Mouse (Mus musculus): ENCODE results near the gene Usp48. TPM values are rescaled to one million over a fixed set of nuclear protein-coding genes. Genes with fewer than 3 reads are reported as not detected.
A peak's percentile ranks its signal among the peaks of the same experiment; 100 is the strongest.

The Usp48 gene
- polyA plus RNA-seq, 1 experiment from 2014 or later = 34.6 TPM

GRCm38 (mm10) chr4:137663491-137663890 is 69.9 kb downstream of the Usp48 start:
- no peaks in the 10 kb centered on the region for H3K9me3 ChIP-seq
- no peak overlapping the region for H3K9ac ChIP-seq
- H3K4me3 ChIP-seq = no peak overlapping the region
- no peak overlapping the region for H3K27ac ChIP-seq (replicated peaks)
- WGBS = 73% methylated on average over 4 of the region's 4 CpGs
- H3K27me3 ChIP-seq (replicated peaks) = peaks cover 55% of the 10 kb centered on the region
- no peak for ATAC-seq (ENCODE audit: extremely low read depth, insufficient number of reproducible peaks, low FRiP score, low TSS enrichment)
- peaks cover 41% of the 10 kb centered on the region for H3K4me1 ChIP-seq
- no peak overlapping the region for H3K4me2 ChIP-seq
- peaks cover 3% of the 10 kb centered on the region; the same call in 1 of the 2 replicates for H3K36me3 ChIP-seq

GRCm38 (mm10) chr4:137664433-137664979 is 71.0 kb downstream of the Usp48 start, which contains the start of gene Rap1gap:
Rap1gap (plus strand) TSS chr4:137664726.
- peak within 1 kb of the TSS; percentile 59 for H3K4me3 ChIP-seq
- no peak within 1 kb of the TSS for H3K27ac ChIP-seq (replicated peaks)
- no peak for ATAC-seq (ENCODE audit: extremely low read depth, insufficient number of reproducible peaks, low FRiP score, low TSS enrichment)
- H3K9me3 ChIP-seq = no peaks in the 10 kb centered on the region
- H3K4me1 ChIP-seq = peaks cover 41% of the 10 kb centered on the region
- H3K4me2 ChIP-seq = peak within 1 kb of the TSS; percentile 86
- peaks cover 55% of the 10 kb centered on the region for H3K27me3 ChIP-seq (replicated peaks)
- peak within 1 kb of the TSS; percentile 79 for H3K9ac ChIP-seq
- 1% methylated on average over 33 of the region's 44 CpGs for WGBS
- no peaks in the 10 kb centered on the region for H3K36me3 ChIP-seq

DNA sequence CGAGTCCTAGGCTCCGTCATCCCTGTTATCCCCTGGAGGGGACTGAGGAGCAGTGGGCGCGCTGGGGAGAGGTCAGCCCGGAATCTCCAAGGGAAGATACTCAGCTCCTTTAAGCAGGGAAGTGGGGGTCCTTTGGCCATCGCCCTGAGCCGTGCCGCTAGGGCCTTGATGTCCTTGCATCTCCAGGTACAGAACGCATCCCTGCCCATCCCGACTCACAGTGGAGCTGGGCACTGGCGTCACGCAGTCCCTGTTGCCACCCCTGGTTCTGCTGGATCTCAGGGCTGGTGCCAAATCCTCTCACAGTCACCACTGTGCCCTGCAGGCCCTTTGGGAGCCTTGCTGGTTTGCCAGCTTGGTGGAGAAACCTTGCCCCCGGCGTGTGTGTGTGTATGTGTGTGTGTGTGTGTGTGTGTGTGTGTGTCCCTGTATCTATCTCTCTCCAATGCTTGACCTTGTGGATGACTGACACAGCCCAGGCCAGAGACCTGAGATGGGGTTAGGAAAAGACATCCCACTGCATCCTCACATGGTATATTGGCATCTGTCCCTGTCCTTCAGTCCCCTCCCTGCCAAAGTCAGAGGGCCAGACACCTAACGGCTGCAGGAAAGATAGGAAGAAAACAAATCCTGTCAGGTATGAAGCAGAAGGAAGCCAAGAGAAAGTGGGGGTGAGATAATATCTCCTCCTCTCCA is 71.6 kb downstream of the Usp48 start:
- H3K36me3 ChIP-seq = no peaks in the 10 kb centered on the region
- peak overlapping the region; percentile 59 for H3K4me3 ChIP-seq
- H3K27me3 ChIP-seq (replicated peaks) = peaks cover 55% of the 10 kb centered on the region
- peak overlapping the region; percentile 79 for H3K9ac ChIP-seq
- H3K4me1 ChIP-seq = peaks cover 41% of the 10 kb centered on the region
- no peak overlapping the region for H3K27ac ChIP-seq (replicated peaks)
- 14% methylated on average over 13 of the region's 15 CpGs for WGBS
- no peak for ATAC-seq (ENCODE audit: extremely low read depth, insufficient number of reproducible peaks, low FRiP score, low TSS enrichment)
- no peaks in the 10 kb centered on the region for H3K9me3 ChIP-seq
- peak overlapping the region; percentile 86 for H3K4me2 ChIP-seq

- Histone ChIP-seq H3K9me3 (no peaks in the 10 kb centered on the region), H3K9ac (no peak overlapping the region), H3K27me3 (replicated peaks) (peaks cover 55% of the 10 kb centered on the region), H3K4me2 (no peak overlapping the region), H3K27ac (replicated peaks) (no peak overlapping the region), H3K4me3 (no peak overlapping the region), H3K4me1 (peaks cover 34% of the 10 kb centered on the region), H3K36me3 (no peaks in the 10 kb centered on the region)
- ATAC-seq (ENCODE audit: extremely low read depth, insufficient number of reproducible peaks, low FRiP score, low TSS enrichment) = no peak
- 78% methylated on average over 5 of the region's 5 CpGs for WGBS
These were observed 72.2 kb downstream of the Usp48 start for GRCm38 (mm10) chr4:137665791-137666190.

GRCm38 (mm10) chr4:137666283-137666957 is 72.9 kb downstream of the Usp48 start:
- WGBS = 51% methylated on average over 5 of the region's 5 CpGs

DNA sequence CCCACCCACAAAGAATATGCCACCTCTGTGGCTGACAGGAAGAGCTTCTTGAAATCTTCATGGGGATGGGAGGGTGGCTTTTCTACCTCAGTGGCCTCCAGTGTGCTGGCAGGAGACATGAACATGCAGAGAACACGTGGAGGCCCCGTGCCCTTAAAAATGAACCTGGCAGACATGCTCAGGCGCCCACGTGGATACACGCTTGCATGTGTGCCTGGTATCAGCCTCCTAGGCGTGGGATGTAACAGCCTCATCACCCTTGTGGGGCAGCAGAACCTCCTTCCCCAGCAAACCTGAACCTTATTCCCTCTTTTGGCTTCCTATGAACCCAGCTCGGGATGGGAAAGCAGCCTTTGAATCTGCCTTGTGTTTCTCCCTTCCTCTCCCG is 73.4 kb downstream of the Usp48 start:
- H3K4me3 ChIP-seq = no peak overlapping the region
- H3K4me1 ChIP-seq = peaks cover 30% of the 10 kb centered on the region
- H3K4me2 ChIP-seq = no peak overlapping the region
- H3K36me3 ChIP-seq = no peaks in the 10 kb centered on the region
- ATAC-seq (ENCODE audit: extremely low read depth, insufficient number of reproducible peaks, low FRiP score, low TSS enrichment) = no peak
- H3K9ac ChIP-seq = no peak overlapping the region
- peaks cover 60% of the 10 kb centered on the region for H3K27me3 ChIP-seq (replicated peaks)
- 75% methylated on average over 8 of the region's 8 CpGs for WGBS
- no peaks in the 10 kb centered on the region for H3K9me3 ChIP-seq
- no peak overlapping the region for H3K27ac ChIP-seq (replicated peaks)

More at GRCm38 (mm10) chr4:137666283-137666957, 72.9 kb downstream of the Usp48 start:
- no peak for ATAC-seq (ENCODE audit: extremely low read depth, insufficient number of reproducible peaks, low FRiP score, low TSS enrichment)
- H3K27ac ChIP-seq (replicated peaks) = no peak overlapping the region
- H3K27me3 ChIP-seq (replicated peaks) = peaks cover 55% of the 10 kb centered on the region
- H3K4me3 ChIP-seq = no peak overlapping the region
- H3K36me3 ChIP-seq = no peaks in the 10 kb centered on the region
- H3K4me1 ChIP-seq = peaks cover 30% of the 10 kb centered on the region
- no peak overlapping the region for H3K4me2 ChIP-seq
- no peaks in the 10 kb centered on the region for H3K9me3 ChIP-seq
- H3K9ac ChIP-seq = no peak overlapping the region

DNA sequence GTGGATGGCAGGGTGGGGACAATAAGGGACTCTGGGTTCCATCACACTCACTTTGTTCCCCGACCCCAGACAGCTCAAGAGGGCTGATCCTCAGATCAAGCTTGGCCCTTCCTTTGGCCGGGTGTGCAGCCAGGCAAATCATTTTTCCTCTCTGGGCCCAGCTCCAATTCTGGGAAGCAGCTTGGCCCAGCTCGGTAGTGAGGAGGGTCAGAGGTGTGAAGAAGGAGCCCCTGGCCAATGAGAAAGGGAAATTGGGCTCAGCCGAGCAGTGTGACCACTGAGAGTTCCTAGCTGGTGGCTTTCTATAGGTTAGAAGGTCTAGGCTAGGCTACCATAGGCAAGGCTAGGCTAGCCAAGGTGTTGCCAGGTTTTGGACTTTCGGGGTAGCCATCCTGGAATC is 74.2 kb downstream of the Usp48 start:
- WGBS = 39% methylated on average over 5 of the region's 5 CpGs

DNA sequence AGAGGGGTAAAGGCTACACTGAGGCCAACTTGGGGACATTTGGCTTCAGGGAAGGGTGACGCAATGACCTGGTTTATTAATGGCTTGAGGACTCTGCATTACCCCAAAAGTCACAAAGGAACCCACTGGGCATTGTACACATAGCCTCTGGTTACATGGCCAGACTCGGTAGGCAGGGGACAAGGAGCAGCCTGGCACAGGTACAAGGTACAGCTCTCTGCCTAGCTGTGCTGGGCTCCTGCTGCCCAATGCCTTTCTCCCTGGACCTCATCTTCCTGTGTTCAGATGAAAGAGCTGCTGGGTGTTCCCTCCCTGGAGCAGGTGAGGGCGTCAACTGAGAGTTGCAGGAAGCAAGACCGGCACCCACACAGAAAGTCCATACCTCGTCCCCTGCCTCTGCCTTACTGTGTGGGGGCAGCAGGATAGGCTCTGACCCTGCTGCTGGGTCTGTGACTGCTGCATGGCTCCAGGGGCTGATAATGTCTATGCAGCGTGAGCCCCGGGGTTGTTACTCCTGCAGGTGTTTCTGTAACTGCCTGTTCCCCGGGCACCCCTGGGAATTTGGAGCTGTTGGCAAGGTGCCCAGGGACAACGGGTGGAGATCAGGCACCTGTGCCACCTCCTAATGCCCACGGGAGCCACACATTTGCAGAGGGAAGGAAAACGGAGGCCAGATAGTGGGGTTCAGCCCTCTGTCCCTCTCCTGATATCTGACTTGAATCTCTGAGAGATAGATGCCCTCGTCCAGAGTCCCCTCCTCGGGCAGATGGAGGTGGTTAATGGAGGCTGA is 78.4 kb downstream of the Usp48 start:
- no peak for ATAC-seq (ENCODE audit: extremely low read depth, insufficient number of reproducible peaks, low FRiP score, low TSS enrichment)
- Histone ChIP-seq H3K9me3 (no peaks in the 10 kb centered on the region), H3K4me2 (no peak overlapping the region), H3K4me1 (peaks cover 14% of the 10 kb centered on the region; the same call in 1 of the 2 replicates), H3K9ac (no peak overlapping the region), H3K36me3 (no peaks in the 10 kb centered on the region), H3K27me3 (replicated peaks) (peaks cover 67% of the 10 kb centered on the region), H3K4me3 (no peak overlapping the region), H3K27ac (replicated peaks) (no peak overlapping the region)
- 60% methylated on average over 13 of the region's 13 CpGs for WGBS

More for the DNA sequence above, 74.2 kb downstream of the Usp48 start:
- no peak overlapping the region for H3K27ac ChIP-seq (replicated peaks)
- H3K4me2 ChIP-seq = no peak overlapping the region
- H3K4me3 ChIP-seq = no peak overlapping the region
- no peaks in the 10 kb centered on the region for H3K9me3 ChIP-seq
- H3K9ac ChIP-seq = no peak overlapping the region
- no peak for ATAC-seq (ENCODE audit: extremely low read depth, insufficient number of reproducible peaks, low FRiP score, low TSS enrichment)
- H3K36me3 ChIP-seq = no peaks in the 10 kb centered on the region
- peaks cover 68% of the 10 kb centered on the region for H3K27me3 ChIP-seq (replicated peaks)
- H3K4me1 ChIP-seq = peaks cover 30% of the 10 kb centered on the region

- H3K36me3 ChIP-seq = no peaks in the 10 kb centered on the region
- WGBS = 63% methylated on average over 7 of the region's 7 CpGs
- H3K27me3 ChIP-seq (replicated peaks) = peaks cover 87% of the 10 kb centered on the region
- H3K27ac ChIP-seq (replicated peaks) = no peak overlapping the region
- H3K4me3 ChIP-seq = no peak overlapping the region
- no peaks in the 10 kb centered on the region for H3K4me1 ChIP-seq
- no peak for ATAC-seq (ENCODE audit: extremely low read depth, insufficient number of reproducible peaks, low FRiP score, low TSS enrichment)
- H3K4me2 ChIP-seq = no peak overlapping the region
- no peaks in the 10 kb centered on the region for H3K9me3 ChIP-seq
- H3K9ac ChIP-seq = no peak overlapping the region
These were observed 82.0 kb downstream of the Usp48 start for GRCm38 (mm10) chr4:137675566-137675965.

- Histone ChIP-seq H3K27ac (replicated peaks) (no peak overlapping the region), H3K9ac (no peak overlapping the region), H3K27me3 (replicated peaks) (peaks cover 92% of the 10 kb centered on the region), H3K4me2 (no peak overlapping the region), H3K4me3 (no peak overlapping the region), H3K36me3 (no peaks in the 10 kb centered on the region), H3K4me1 (peaks cover 3% of the 10 kb centered on the region; the same call in 1 of the 2 replicates), H3K9me3 (no peaks in the 10 kb centered on the region)
- WGBS = 12% methylated on average over 9 of the region's 11 CpGs
- no peak for ATAC-seq (ENCODE audit: extremely low read depth, insufficient number of reproducible peaks, low FRiP score, low TSS enrichment)
These were observed 82.5 kb downstream of the Usp48 start for GRCm38 (mm10) chr4:137676057-137676456.

Data from heart, embryonic 13.5 days (tissue).